Mouse (Mus musculus): Measurements from ENCODE around the gene Gpx3.

GRCm38 (mm10) chr11:54917461-54917860 is 15.2 kb downstream of the Gpx3 start:
- no peak for TF ChIP-seq TAL1 (IDR thresholded peaks at IDR 0.05; ENCODE audit: low read length)
- no peak for TF ChIP-seq GATA1 (IDR thresholded peaks at IDR 0.05; ENCODE audit: low read length)

Data from erythroblast, embryonic 14.5 days (primary cell).